Mouse (Mus musculus): Measurements from ENCODE around the gene Traf3ip3. TPM values are rescaled to one million over a fixed set of nuclear protein-coding genes. Genes with fewer than 3 reads are reported as not detected.

The Traf3ip3 gene
- total RNA-seq (2014; fragmentation: Nextera tagmentation) (6.8 and 14.1 TPM in 2 replicates), total RNA-seq (2017) (47.5 and 48.7 TPM in 2 replicates), polyA plus RNA-seq (2012) (8.6 and 13.4 TPM in 2 replicates)

GRCm38 (mm10) chr1:193201383-193201778, at the start of gene Traf3ip3:
TSS of gene Traf3ip3 (minus strand) at chr1:193201703.
- ATAC-seq (ENCODE audit: extremely low read depth, insufficient number of reproducible peaks, low FRiP score, poor library complexity, severe bottlenecking) (peak; percentile 95), DNase-seq (ENCODE audit: low spot score) (peak; percentile 14)
- no peaks in the 10 kb centered on the region for H3K9me3 ChIP-seq (replicated peaks)
- 0 out of 2 replicates have a peak, but pooled peaks cover 2% of the 10 kb centered on the region for H3K4me1 ChIP-seq (ENCODE audit: insufficient read depth, low read depth, low read length)
- peak within 1 kb of the TSS; percentile 36 for H3K4me3 ChIP-seq (ENCODE audit: low read depth, low read length)
- no peaks in the 10 kb centered on the region for H3K27me3 ChIP-seq (ENCODE audit: insufficient read depth, low read length)
- H3K36me3 ChIP-seq (replicated peaks), result no peaks in the 10 kb centered on the region
- TF ChIP-seq POLR2AphosphoS5 (IDR thresholded peaks at IDR 0.05; ENCODE audit: insufficient replicate concordance, low read depth, low read length) (no peak), CTCF (IDR thresholded peaks at IDR 0.05; ENCODE audit: low read depth, low read length) (no peak), GATA1 (IDR thresholded peaks at IDR 0.05; ENCODE audit: borderline replicate concordance, low read length) (no peak), GATA2 (IDR thresholded peaks at IDR 0.05; ENCODE audit: borderline replicate concordance, low read depth, low read length) (no peak), TAL1 (conservative IDR thresholded peaks at IDR 0.05; ENCODE audit: low read depth, low read length) (no peak)

- ATAC-seq (ENCODE audit: extremely low read depth, insufficient number of reproducible peaks, low FRiP score, poor library complexity, severe bottlenecking), result no peak
- H3K4me1 ChIP-seq (ENCODE audit: insufficient read depth, low read depth, low read length), result no peaks in the 10 kb centered on the region
- no peak overlapping the region for H3K4me3 ChIP-seq (ENCODE audit: low read depth, low read length)
- H3K9me3 ChIP-seq (replicated peaks), result no peaks in the 10 kb centered on the region
- H3K27me3 ChIP-seq (ENCODE audit: insufficient read depth, low read length), result no peaks in the 10 kb centered on the region
- DNase-seq (ENCODE audit: low spot score), result no peak
- TF ChIP-seq POLR2AphosphoS5 (IDR thresholded peaks at IDR 0.05; ENCODE audit: insufficient replicate concordance, low read depth, low read length) (no peak), GATA1 (IDR thresholded peaks at IDR 0.05; ENCODE audit: borderline replicate concordance, low read length) (no peak), TAL1 (conservative IDR thresholded peaks at IDR 0.05; ENCODE audit: low read depth, low read length) (no peak), GATA2 (IDR thresholded peaks at IDR 0.05; ENCODE audit: borderline replicate concordance, low read depth, low read length) (no peak), CTCF (IDR thresholded peaks at IDR 0.05; ENCODE audit: low read depth, low read length) (no peak)
- no peaks in the 10 kb centered on the region for H3K36me3 ChIP-seq (replicated peaks)
Measured at GRCm38 (mm10) chr1:193250026-193250425, 48.5 kb upstream of the Traf3ip3 start.

GRCm38 (mm10) chr1:193244235-193244634, 42.7 kb upstream of the Traf3ip3 start:
- no peak for ATAC-seq (ENCODE audit: extremely low read depth, insufficient number of reproducible peaks, low FRiP score, poor library complexity, severe bottlenecking)
- TF ChIP-seq GATA2 (IDR thresholded peaks at IDR 0.05; ENCODE audit: borderline replicate concordance, low read depth, low read length), result no peak
- TF ChIP-seq CTCF (IDR thresholded peaks at IDR 0.05; ENCODE audit: low read depth, low read length), result no peak
- H3K4me1 ChIP-seq (ENCODE audit: insufficient read depth, low read depth, low read length), result no peaks in the 10 kb centered on the region

GRCm38 (mm10) chr1:193243571-193244193, 42.2 kb upstream of the Traf3ip3 start:
- no peaks in the 10 kb centered on the region for H3K4me1 ChIP-seq (ENCODE audit: insufficient read depth, low read depth, low read length)
- no peaks in the 10 kb centered on the region for H3K9me3 ChIP-seq (replicated peaks)
- H3K36me3 ChIP-seq (replicated peaks), result no peaks in the 10 kb centered on the region
- no peak for TF ChIP-seq GATA1 (IDR thresholded peaks at IDR 0.05; ENCODE audit: borderline replicate concordance, low read length)
- no peak for TF ChIP-seq GATA2 (IDR thresholded peaks at IDR 0.05; ENCODE audit: borderline replicate concordance, low read depth, low read length)
- no peak for TF ChIP-seq POLR2AphosphoS5 (IDR thresholded peaks at IDR 0.05; ENCODE audit: insufficient replicate concordance, low read depth, low read length)
- TF ChIP-seq TAL1 (conservative IDR thresholded peaks at IDR 0.05; ENCODE audit: low read depth, low read length), result no peak
- TF ChIP-seq CTCF (IDR thresholded peaks at IDR 0.05; ENCODE audit: low read depth, low read length), result no peak
- no peak overlapping the region for H3K4me3 ChIP-seq (ENCODE audit: low read depth, low read length)
- H3K27me3 ChIP-seq (ENCODE audit: insufficient read depth, low read length), result no peaks in the 10 kb centered on the region; the same call in 1 of the 2 replicates
- DNase-seq (ENCODE audit: low spot score), result no peak
- ATAC-seq (ENCODE audit: extremely low read depth, insufficient number of reproducible peaks, low FRiP score, poor library complexity, severe bottlenecking), result no peak

More at GRCm38 (mm10) chr1:193244235-193244634, 42.7 kb upstream of the Traf3ip3 start:
- Histone ChIP-seq H3K4me3 (ENCODE audit: low read depth, low read length) (no peak overlapping the region), H3K27me3 (ENCODE audit: insufficient read depth, low read length) (no peaks in the 10 kb centered on the region; the same call in 1 of the 2 replicates), H3K9me3 (replicated peaks) (no peaks in the 10 kb centered on the region), H3K36me3 (replicated peaks) (no peaks in the 10 kb centered on the region)
- no peak for DNase-seq (ENCODE audit: low spot score)

GRCm38 (mm10) chr1:193242863-193243262, 41.4 kb upstream of the Traf3ip3 start:
- ATAC-seq (ENCODE audit: extremely low read depth, insufficient number of reproducible peaks, low FRiP score, poor library complexity, severe bottlenecking) (no peak), DNase-seq (ENCODE audit: low spot score) (no peak)
- Histone ChIP-seq H3K4me3 (ENCODE audit: low read depth, low read length) (no peak overlapping the region), H3K4me1 (ENCODE audit: insufficient read depth, low read depth, low read length) (no peaks in the 10 kb centered on the region), H3K27me3 (ENCODE audit: insufficient read depth, low read length) (no peaks in the 10 kb centered on the region; the same call in 1 of the 2 replicates), H3K36me3 (replicated peaks) (no peaks in the 10 kb centered on the region), H3K9me3 (replicated peaks) (no peaks in the 10 kb centered on the region)
- TF ChIP-seq GATA2 (IDR thresholded peaks at IDR 0.05; ENCODE audit: borderline replicate concordance, low read depth, low read length), result no peak
- TF ChIP-seq POLR2AphosphoS5 (IDR thresholded peaks at IDR 0.05; ENCODE audit: insufficient replicate concordance, low read depth, low read length), result no peak
- no peak for TF ChIP-seq TAL1 (conservative IDR thresholded peaks at IDR 0.05; ENCODE audit: low read depth, low read length)

DNA sequence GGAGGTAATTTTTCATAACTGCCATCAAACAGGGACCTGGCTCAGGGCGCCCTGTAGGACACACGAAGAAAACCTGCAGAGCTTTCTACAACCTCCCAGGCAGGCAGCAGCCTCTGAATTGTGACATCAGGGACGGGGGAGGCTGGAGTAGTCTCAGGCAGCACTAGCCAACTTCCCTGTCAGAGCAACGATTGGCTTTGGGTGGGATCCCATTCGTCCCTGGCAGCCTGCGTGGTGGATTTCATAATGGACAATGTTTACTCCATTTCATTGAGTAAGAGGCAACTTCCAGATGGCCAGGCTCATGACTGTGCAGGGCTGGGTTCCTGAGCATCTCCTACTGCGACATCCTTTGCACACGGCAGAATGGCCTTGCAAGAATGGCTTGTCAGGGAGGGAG, 40.7 kb upstream of the Traf3ip3 start:
- Histone ChIP-seq H3K36me3 (replicated peaks) (no peaks in the 10 kb centered on the region), H3K27me3 (ENCODE audit: insufficient read depth, low read length) (no peaks in the 10 kb centered on the region; the same call in 1 of the 2 replicates), H3K4me1 (ENCODE audit: insufficient read depth, low read depth, low read length) (no peaks in the 10 kb centered on the region), H3K4me3 (ENCODE audit: low read depth, low read length) (no peak overlapping the region), H3K9me3 (replicated peaks) (no peaks in the 10 kb centered on the region)
- DNase-seq (ENCODE audit: low spot score) (no peak), ATAC-seq (ENCODE audit: extremely low read depth, insufficient number of reproducible peaks, low FRiP score, poor library complexity, severe bottlenecking) (no peak)
- TF ChIP-seq TAL1 (conservative IDR thresholded peaks at IDR 0.05; ENCODE audit: low read depth, low read length) (no peak), GATA2 (IDR thresholded peaks at IDR 0.05; ENCODE audit: borderline replicate concordance, low read depth, low read length) (no peak), CTCF (IDR thresholded peaks at IDR 0.05; ENCODE audit: low read depth, low read length) (no peak), GATA1 (IDR thresholded peaks at IDR 0.05; ENCODE audit: borderline replicate concordance, low read length) (no peak), POLR2AphosphoS5 (IDR thresholded peaks at IDR 0.05; ENCODE audit: insufficient replicate concordance, low read depth, low read length) (no peak)

Data from G1E (cell line).